Mouse (Mus musculus) layer of hippocampus, adult 2 months (tissue): ENCODE data around the gene Srpr. TPM values are rescaled to one million over a fixed set of nuclear protein-coding genes. Genes with fewer than 3 reads are reported as not detected.

ENCODE experiments used
- DNase-seq, 2 experiments: peaks; one replicate each; pipeline ENCODE4 v3.0.0; 2022; ENCODE audit warnings: low spot score in 2 of 2
- H3K27ac ChIP-seq: fragments of 200-600 bp; 2 replicates; pipeline ENCODE4 v1.8.1; 2022
- H3K4me3 ChIP-seq: fragments of 200-600 bp; 2 replicates; pipeline ENCODE4 v1.8.1; 2022; ENCODE audit warnings: mild to moderate bottlenecking
- CTCF ChIP-seq: fragments of 200-600 bp; conservative IDR thresholded peaks from 2 replicates; pipeline ENCODE4 v1.8.1; 2022; ENCODE audit warnings: antibody characterized with exemption, mild to moderate bottlenecking, moderate library complexity
- total RNA-seq, 2 experiments: library from RNA; stranded (reverse); gene quantifications; 2 replicates each; pipeline ENCODE4 v1.2.3; 2021

The Srpr gene
- total RNA-seq, 2 experiments from 2014 or later: 65.4 to 65.6 TPM

DNA sequence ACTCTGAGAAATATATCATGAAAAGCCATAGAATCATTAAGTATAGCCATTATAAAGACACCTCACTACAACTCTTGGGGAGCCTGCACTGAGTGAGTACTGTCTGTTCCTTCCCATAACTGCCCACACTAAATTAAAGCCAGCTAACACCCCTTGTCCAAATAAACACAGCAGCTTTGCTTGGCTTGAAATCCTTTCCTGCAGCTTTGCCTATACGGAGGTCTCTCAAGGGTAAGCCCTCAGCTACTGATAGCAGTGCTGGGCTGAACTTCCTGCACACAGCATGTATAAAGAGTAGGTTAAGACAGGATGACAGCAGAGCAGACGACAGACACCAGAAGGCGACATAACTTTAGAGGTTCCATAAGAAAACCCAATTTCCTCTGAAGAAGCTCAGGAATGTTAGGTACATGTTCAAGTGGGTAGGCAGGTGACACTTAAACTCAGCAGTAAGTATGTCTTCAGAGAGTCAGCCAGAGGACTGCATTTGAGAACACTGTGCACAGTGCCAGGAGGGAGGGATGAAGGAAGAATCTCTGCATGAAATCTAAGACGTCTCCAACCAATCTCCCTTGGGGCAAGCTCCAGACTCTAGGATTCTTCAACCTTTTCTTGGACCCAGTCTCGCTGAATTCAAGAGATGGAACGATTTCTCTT lies 39.1 kb downstream of the Srpr start:
- DNase-seq: no peak
- peak overlapping the region; percentile 37; the same call in 1 of the 2 replicates for H3K27ac ChIP-seq
- H3K4me3 ChIP-seq: no peak overlapping the region
- TF ChIP-seq CTCF: no peak

DNA sequence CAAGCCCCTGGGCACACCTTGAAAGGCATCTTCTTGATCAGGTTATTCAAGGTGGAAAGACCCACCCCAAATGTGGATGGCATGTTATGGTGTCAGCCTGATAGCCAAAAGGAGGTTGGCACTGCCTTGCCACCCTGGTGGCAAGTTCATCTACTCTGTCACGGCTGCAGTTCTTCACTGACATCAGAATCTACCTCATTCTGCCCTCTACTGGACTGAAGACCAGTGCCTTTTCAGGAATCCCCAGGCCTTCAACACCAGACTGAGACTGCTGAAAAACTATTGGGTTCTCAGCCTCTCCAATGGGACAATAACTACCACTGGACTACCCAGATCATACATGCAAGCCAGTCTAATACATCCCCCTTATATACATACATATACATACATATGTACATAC lies 39.8 kb downstream of the Srpr start:
- no peak for DNase-seq
- Histone ChIP-seq H3K27ac (no peak overlapping the region), H3K4me3 (no peak overlapping the region)
- TF ChIP-seq CTCF: peak; percentile 50

DNA sequence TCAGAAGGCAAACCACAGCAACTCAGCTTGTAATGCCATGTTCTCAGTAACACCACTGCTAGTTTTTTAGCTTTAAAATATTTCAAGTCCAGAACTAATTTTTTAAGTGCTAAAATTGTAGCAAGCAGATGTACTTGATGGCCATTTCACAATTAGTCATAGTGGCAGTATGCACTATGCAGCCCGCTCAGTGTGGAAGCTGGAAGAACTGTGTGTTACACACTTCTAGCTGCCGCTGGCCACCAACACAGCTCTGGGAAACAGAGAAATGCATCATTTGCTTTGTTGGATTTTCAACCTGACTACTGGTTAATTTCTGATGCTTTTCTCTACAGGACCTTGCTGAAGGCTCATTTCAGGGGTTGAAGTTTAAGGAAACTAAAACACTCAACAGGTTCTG lies 47.4 kb downstream of the Srpr start:
- Histone ChIP-seq H3K4me3 (no peak overlapping the region), H3K27ac (no peak overlapping the region)
- no peak for TF ChIP-seq CTCF
- no peak for DNase-seq

DNA sequence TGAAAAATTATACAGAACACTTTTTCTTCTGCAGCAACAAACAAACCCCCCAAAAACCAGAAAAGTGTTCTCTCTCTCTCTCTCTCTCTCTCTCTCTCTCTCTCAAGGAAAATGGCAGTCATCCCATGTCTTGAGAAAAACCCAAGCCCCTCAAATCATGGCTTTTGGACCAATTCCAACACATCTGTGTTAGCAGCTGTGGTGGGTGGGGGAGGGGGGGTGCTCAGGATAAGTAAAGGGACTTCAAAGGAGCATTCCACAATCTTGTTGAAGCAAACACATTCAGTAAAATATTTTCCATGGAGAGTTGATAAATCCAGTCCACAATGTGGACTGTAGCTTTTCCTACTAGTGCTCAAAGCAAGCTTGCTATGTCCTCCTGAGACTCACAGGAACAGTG lies 49.5 kb downstream of the Srpr start:
- Histone ChIP-seq H3K27ac (no peak overlapping the region), H3K4me3 (no peak overlapping the region)
- DNase-seq: no peak
- no peak for TF ChIP-seq CTCF

- H3K27ac ChIP-seq: no peak overlapping the region
- no peak for TF ChIP-seq CTCF
- no peak for DNase-seq
- H3K4me3 ChIP-seq: no peak overlapping the region
These were observed 57.4 kb downstream of the Srpr start for GRCm38 (mm10) chr9:35257365-35257764.

GRCm38 (mm10) chr9:35262418-35262817 lies 62.4 kb downstream of the Srpr start:
- no peak for DNase-seq
- no peak for TF ChIP-seq CTCF
- H3K27ac ChIP-seq: no peak overlapping the region
- H3K4me3 ChIP-seq: no peak overlapping the region

DNA sequence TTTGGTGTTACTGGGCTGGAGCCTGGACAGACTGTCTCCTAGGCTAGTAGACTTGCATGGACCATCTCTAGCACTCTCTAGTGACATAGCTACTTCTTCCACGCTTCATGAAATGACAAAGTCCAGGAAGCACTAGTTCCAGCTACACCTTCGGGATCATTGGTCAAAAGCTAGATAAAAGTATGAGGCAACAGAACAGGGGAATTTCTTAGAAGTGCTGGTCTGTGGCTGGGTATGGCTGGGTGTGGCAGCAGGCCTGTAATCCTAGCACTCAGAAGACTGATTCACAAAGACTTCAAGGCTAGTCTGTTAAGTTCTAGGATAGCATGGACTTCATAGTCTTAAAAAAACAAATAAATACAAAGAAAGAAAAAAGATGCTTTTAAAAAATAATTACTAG lies 63.5 kb downstream of the Srpr start:
- Histone ChIP-seq H3K27ac (no peak overlapping the region), H3K4me3 (no peak overlapping the region)
- DNase-seq: no peak
- TF ChIP-seq CTCF: no peak

- Histone ChIP-seq H3K27ac (no peak overlapping the region), H3K4me3 (no peak overlapping the region)
- no peak for DNase-seq
- no peak for TF ChIP-seq CTCF
These were observed 64.5 kb downstream of the Srpr start for GRCm38 (mm10) chr9:35264509-35264908.

DNA sequence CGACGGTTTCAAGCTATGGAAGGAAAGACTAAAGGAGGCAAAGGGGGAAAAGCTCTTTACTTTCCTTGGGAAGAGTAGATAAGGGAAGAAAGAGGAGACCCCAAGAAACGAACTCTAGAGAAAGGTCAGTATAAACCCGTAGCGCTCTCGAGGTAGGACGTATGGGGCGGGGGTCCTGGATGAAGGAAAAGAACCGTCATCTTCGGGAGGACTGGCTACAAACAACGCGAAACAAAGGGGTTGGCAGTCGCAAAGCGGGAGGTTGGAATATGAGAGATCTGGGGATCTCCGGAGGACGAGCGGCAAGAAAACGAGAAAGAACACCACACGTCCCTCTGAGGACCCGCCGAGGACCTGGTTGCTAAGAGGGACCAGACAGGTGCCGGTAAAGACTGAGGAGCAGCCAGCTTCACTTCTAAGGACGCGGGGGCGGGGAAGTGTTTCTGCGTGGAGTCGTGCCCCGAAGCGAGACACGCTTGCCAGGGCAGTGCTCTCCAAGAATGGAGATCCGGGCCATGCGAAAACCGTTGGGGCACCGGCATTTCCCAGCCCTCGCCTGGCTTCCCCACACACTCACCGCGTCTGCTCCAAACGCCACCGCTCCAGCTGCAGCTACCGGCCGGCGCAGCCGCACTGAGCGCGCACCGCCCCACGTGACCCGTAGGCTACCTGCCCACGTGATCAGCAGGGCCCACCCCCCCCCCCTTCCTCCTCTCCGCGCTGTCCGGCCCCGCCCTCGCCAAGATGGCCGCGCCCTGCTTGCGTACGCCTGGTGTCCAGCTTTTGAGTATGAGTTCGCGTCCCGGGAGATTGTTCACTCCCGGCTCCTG lies 67.4 kb downstream of the Srpr start, which contains the start of the genes Fam118b and Rpusd4:
Fam118b (minus strand) TSS at position 660 of the 830 bp plus-strand sequence.
Rpusd4 (plus strand) TSS at position 720 of the 830 bp plus-strand sequence.
- TF ChIP-seq CTCF: no peak
- DNase-seq: peak; percentile 92 to 93
- H3K4me3 ChIP-seq: peak within 1 kb of the TSS; percentile 92
- peak within 1 kb of the TSS; percentile 90 for H3K27ac ChIP-seq

DNA sequence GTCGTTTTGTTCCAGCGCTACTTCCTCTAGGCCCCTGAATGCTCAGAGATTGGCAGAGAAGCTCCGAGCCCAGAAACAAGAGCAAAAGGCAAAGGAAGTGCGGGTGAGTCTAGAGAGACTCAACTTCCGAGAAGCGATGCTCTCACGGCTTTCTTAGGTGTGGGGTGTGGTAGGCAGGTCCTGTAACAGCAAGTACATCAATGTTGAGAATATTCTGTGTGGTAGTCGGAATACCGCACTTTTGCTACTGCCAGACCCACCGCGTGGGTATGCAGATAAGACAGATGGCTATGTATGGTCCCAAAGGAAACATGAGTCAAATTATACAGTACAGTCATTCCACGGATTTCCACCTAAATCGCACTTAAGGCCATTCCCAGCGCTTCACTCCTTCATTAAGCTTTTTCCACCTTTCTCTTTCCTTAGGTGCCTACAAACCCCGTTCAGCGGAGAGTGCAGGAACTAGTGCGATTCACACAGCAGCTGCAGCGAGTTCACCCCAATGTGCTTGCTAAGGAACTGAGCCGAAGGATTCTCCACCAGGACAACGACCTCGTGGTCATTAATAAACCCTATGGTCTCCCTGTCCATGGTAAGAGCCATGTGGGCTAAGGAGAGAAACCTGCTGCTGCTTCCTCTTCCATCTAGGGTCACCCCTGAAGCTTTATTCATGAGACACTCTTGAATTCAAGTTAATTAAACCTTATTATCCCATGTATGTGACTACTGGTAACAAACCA lies 68.2 kb downstream of the Srpr start:
- Histone ChIP-seq H3K27ac (peak overlapping the region; percentile 89), H3K4me3 (peak overlapping the region; percentile 92)
- no peak for DNase-seq
- no peak for TF ChIP-seq CTCF

DNA sequence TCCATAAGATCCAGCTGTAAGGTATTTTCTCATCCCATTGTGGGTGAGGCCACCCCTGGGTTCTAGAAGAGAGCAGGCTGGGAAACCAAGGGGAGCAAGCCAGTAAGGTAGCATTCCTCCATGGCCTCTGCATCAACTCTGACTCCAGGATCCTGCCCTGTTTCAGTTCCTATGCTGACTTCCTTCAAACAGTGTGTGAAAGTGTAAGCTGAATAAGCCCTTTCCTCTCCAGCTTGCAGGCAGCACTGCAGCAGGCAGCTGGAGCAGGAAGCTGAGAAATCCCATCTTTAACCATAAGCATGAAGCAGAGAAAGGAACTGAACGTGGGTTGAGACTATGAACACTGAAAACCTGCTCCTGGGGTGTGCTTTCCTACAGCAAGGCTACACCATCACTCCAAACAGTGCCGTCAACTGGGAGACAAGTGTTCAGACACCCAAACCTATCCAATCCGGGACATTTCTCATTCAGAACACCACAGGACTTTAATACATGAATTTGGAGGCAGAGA lies 77.9 kb downstream of the Srpr start:
- no peak overlapping the region for H3K4me3 ChIP-seq
- TF ChIP-seq CTCF: no peak
- DNase-seq: no peak
- H3K27ac ChIP-seq: 0 out of 2 replicates have a peak overlapping the region, but pooled peaks have one; percentile 0

DNA sequence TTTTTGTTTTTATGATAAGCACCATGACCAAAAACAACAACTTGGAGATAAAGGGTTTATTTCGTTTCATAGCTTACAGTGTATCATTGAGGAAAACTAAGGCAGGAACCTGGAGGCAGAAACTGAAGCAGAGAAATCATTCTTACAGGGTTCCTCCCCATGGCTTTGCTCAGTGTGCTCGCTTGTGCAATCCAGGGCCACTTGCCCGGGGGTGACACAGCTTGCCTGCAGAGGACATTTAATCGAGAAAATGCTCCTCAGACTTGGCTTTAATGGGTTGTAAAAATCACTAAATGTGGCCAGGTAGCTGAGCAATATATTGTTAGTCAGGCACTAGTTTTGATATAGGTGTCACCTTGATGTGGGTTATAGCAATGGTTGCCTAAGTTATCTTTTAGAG lies 78.5 kb downstream of the Srpr start:
- Histone ChIP-seq H3K4me3 (no peak overlapping the region), H3K27ac (no peak overlapping the region)
- no peak for DNase-seq
- no peak for TF ChIP-seq CTCF
